Mouse (Mus musculus) kidney, embryonic 15.5 days (tissue): ENCODE measurements at regions not wholly inside any gene's neighbourhood (a gene's known extent, or its start where the extent isn't known, plus 50 kb on each side); places are given as distances from the start of the nearest gene placed in this dataset.

Source experiments
- ATAC-seq: fragments of 200-750 bp; cut with Nextera tagmentation; replicated peaks from 2 replicates; pipeline ENCODE4 v1.8.0; 2017; ENCODE audit warnings: moderate TSS enrichment; ENCODE audit not compliant: low FRiP score
- H3K27ac ChIP-seq: fragments of 300-500 bp; sonication (generic); 2 replicates; pipeline ENCODE4 v1.5.1; 2015; ENCODE audit warnings: mild to moderate bottlenecking, inconsistent platforms
- H3K27me3 ChIP-seq: fragments of 300-500 bp; sonication (generic); 2 replicates; pipeline ENCODE4 v1.6.1; 2015; ENCODE audit warnings: inconsistent platforms
- H3K36me3 ChIP-seq: fragments of 300-500 bp; sonication (generic); 2 replicates; pipeline ENCODE4 v1.6.1; 2015; ENCODE audit warnings: inconsistent platforms
- H3K4me1 ChIP-seq: fragments of 300-500 bp; sonication (generic); 2 replicates; pipeline ENCODE4 v1.6.1; 2015; ENCODE audit warnings: inconsistent platforms
- H3K4me2 ChIP-seq: fragments of 300-500 bp; sonication (generic); 2 replicates; pipeline ENCODE4 v1.6.1; 2015; ENCODE audit warnings: moderate library complexity, mild to moderate bottlenecking, inconsistent platforms
- H3K4me3 ChIP-seq: fragments of 300-500 bp; sonication (generic); replicated peaks from 2 replicates; pipeline ENCODE4 v1.5.1; 2015; ENCODE audit warnings: mild to moderate bottlenecking, inconsistent platforms
- H3K9ac ChIP-seq: fragments of 300-500 bp; sonication (generic); 2 replicates; pipeline ENCODE4 v1.6.1; 2015; ENCODE audit warnings: mild to moderate bottlenecking, inconsistent platforms
- H3K9me3 ChIP-seq: fragments of 300-500 bp; sonication (generic); replicated peaks from 2 replicates; pipeline ENCODE4 v1.6.1; 2016; ENCODE audit warnings: inconsistent platforms
- WGBS: fragments of 180-500 bp; shearing (Covaris S2); methylation state at CpG from one replicate; pipeline ENCODE4 v1.1.7; 2015; ENCODE audit warnings: mixed read lengths; 5-methylcytosine and 5-hydroxymethylcytosine counted together

GRCm38 (mm10) chr15:62416691-62417090, 1428.3 kb downstream of the Gsdmc2 start:
- Histone ChIP-seq H3K9ac (no peak overlapping the region), H3K27me3 (no peaks in the 10 kb centered on the region), H3K27ac (no peak overlapping the region), H3K9me3 (no peaks in the 10 kb centered on the region), H3K4me3 (no peak overlapping the region), H3K4me1 (no peaks in the 10 kb centered on the region), H3K36me3 (no peaks in the 10 kb centered on the region), H3K4me2 (no peak overlapping the region)
- ATAC-seq, result no peak

GRCm38 (mm10) chr15:62413694-62414093, 1431.3 kb downstream of the Gsdmc2 start:
- Histone ChIP-seq H3K27ac (no peak overlapping the region), H3K9ac (no peak overlapping the region), H3K36me3 (no peaks in the 10 kb centered on the region), H3K4me3 (no peak overlapping the region), H3K27me3 (no peaks in the 10 kb centered on the region), H3K4me2 (no peak overlapping the region), H3K4me1 (no peaks in the 10 kb centered on the region), H3K9me3 (no peaks in the 10 kb centered on the region)
- WGBS, result 88% methylated on average over 2 of the region's 2 CpGs
- no peak for ATAC-seq

GRCm38 (mm10) chr15:62402142-62402541, 1442.8 kb downstream of the Gsdmc2 start:
- Histone ChIP-seq H3K9me3 (no peaks in the 10 kb centered on the region), H3K9ac (no peak overlapping the region), H3K36me3 (no peaks in the 10 kb centered on the region), H3K27ac (no peak overlapping the region), H3K4me2 (no peak overlapping the region), H3K4me3 (no peak overlapping the region), H3K4me1 (0 out of 2 replicates have a peak, but pooled peaks cover 4% of the 10 kb centered on the region), H3K27me3 (no peaks in the 10 kb centered on the region)
- WGBS, result 74% methylated on average over 5 of the region's 5 CpGs
- no peak for ATAC-seq

GRCm38 (mm10) chr15:62400984-62401609, 1443.9 kb downstream of the Gsdmc2 start:
- 0 out of 2 replicates have a peak, but pooled peaks cover 4% of the 10 kb centered on the region for H3K4me1 ChIP-seq
- H3K4me2 ChIP-seq, result no peak overlapping the region
- H3K36me3 ChIP-seq, result no peaks in the 10 kb centered on the region
- H3K9me3 ChIP-seq, result no peaks in the 10 kb centered on the region
- H3K27ac ChIP-seq, result no peak overlapping the region
- no peak overlapping the region for H3K4me3 ChIP-seq
- whole genome bisulfite sequencing, result 68% methylated on average over 4 of the region's 4 CpGs
- no peak for ATAC-seq
- H3K27me3 ChIP-seq, result no peaks in the 10 kb centered on the region
- no peak overlapping the region for H3K9ac ChIP-seq

- Histone ChIP-seq H3K27me3 (no peaks in the 10 kb centered on the region), H3K4me2 (no peak overlapping the region), H3K9me3 (no peaks in the 10 kb centered on the region), H3K4me1 (0 out of 2 replicates have a peak, but pooled peaks cover 4% of the 10 kb centered on the region), H3K4me3 (no peak overlapping the region), H3K9ac (no peak overlapping the region), H3K27ac (no peak overlapping the region), H3K36me3 (no peaks in the 10 kb centered on the region)
- ATAC-seq, result no peak
- 85% methylated on average over 1 of the region's 1 CpGs for WGBS
Measured at GRCm38 (mm10) chr15:62399381-62399780, 1445.6 kb downstream of the Gsdmc2 start.

- Histone ChIP-seq H3K9me3 (no peaks in the 10 kb centered on the region), H3K4me2 (no peak overlapping the region), H3K4me1 (0 out of 2 replicates have a peak, but pooled peaks cover 7% of the 10 kb centered on the region), H3K27ac (peak overlapping the region; percentile 56; the same call in 1 of the 2 replicates), H3K36me3 (no peaks in the 10 kb centered on the region), H3K27me3 (no peaks in the 10 kb centered on the region), H3K4me3 (no peak overlapping the region), H3K9ac (no peak overlapping the region)
- ATAC-seq, result peak; percentile 92
- WGBS, result 28% methylated on average over 7 of the region's 7 CpGs
Measured at GRCm38 (mm10) chr15:62397009-62397408, 1448.0 kb downstream of the Gsdmc2 start.

GRCm38 (mm10) chr15:62395377-62395776, 1449.6 kb downstream of the Gsdmc2 start:
- no peak overlapping the region for H3K27ac ChIP-seq
- no peak for ATAC-seq
- H3K4me2 ChIP-seq, result no peak overlapping the region
- H3K9ac ChIP-seq, result no peak overlapping the region
- H3K27me3 ChIP-seq, result no peaks in the 10 kb centered on the region
- no peak overlapping the region for H3K4me3 ChIP-seq
- H3K9me3 ChIP-seq, result no peaks in the 10 kb centered on the region
- 0 out of 2 replicates have a peak, but pooled peaks cover 7% of the 10 kb centered on the region for H3K4me1 ChIP-seq
- H3K36me3 ChIP-seq, result no peaks in the 10 kb centered on the region
- 87% methylated on average over 2 of the region's 2 CpGs for WGBS

- H3K4me1 ChIP-seq, result 0 out of 2 replicates have a peak, but pooled peaks cover 7% of the 10 kb centered on the region
- no peak overlapping the region for H3K4me2 ChIP-seq
- H3K9ac ChIP-seq, result no peak overlapping the region
- no peaks in the 10 kb centered on the region for H3K36me3 ChIP-seq
- no peak overlapping the region for H3K4me3 ChIP-seq
- H3K27me3 ChIP-seq, result no peaks in the 10 kb centered on the region
- 77% methylated on average over 3 of the region's 3 CpGs for WGBS
- peak overlapping the region; percentile 62 for H3K27ac ChIP-seq
- no peak for ATAC-seq
- no peaks in the 10 kb centered on the region for H3K9me3 ChIP-seq
Measured at GRCm38 (mm10) chr15:62393416-62393815, 1451.6 kb downstream of the Gsdmc2 start.

- Histone ChIP-seq H3K27ac (peak overlapping the region; percentile 62), H3K4me2 (no peak overlapping the region), H3K4me1 (0 out of 2 replicates have a peak, but pooled peaks cover 7% of the 10 kb centered on the region), H3K4me3 (no peak overlapping the region), H3K36me3 (no peaks in the 10 kb centered on the region), H3K27me3 (no peaks in the 10 kb centered on the region), H3K9ac (no peak overlapping the region), H3K9me3 (no peaks in the 10 kb centered on the region)
- ATAC-seq, result no peak
- WGBS, result 50% methylated on average over 1 of the region's 1 CpGs
Measured at GRCm38 (mm10) chr15:62392839-62393238, 1452.1 kb downstream of the Gsdmc2 start.

- Histone ChIP-seq H3K9ac (no peak overlapping the region), H3K36me3 (no peaks in the 10 kb centered on the region), H3K4me3 (no peak overlapping the region), H3K4me1 (0 out of 2 replicates have a peak, but pooled peaks cover 4% of the 10 kb centered on the region), H3K27ac (peak overlapping the region; percentile 62), H3K9me3 (no peaks in the 10 kb centered on the region), H3K27me3 (no peaks in the 10 kb centered on the region), H3K4me2 (no peak overlapping the region)
- 66% methylated on average over 3 of the region's 3 CpGs for WGBS
- ATAC-seq, result 0 out of 2 replicates have a peak, but pooled peaks have one; percentile 37
Measured at GRCm38 (mm10) chr15:62392381-62392780, 1452.6 kb downstream of the Gsdmc2 start.

- Histone ChIP-seq H3K27ac (no peak overlapping the region), H3K9me3 (no peaks in the 10 kb centered on the region), H3K4me1 (0 out of 2 replicates have a peak, but pooled peaks cover 3% of the 10 kb centered on the region), H3K4me3 (no peak overlapping the region), H3K4me2 (no peak overlapping the region), H3K9ac (no peak overlapping the region), H3K36me3 (no peaks in the 10 kb centered on the region), H3K27me3 (no peaks in the 10 kb centered on the region)
- ATAC-seq, result no peak
- WGBS, result 88% methylated on average over 3 of the region's 3 CpGs
Measured at GRCm38 (mm10) chr15:62389431-62390105, 1455.4 kb downstream of the Gsdmc2 start.

- H3K27ac ChIP-seq, result no peak overlapping the region
- H3K4me2 ChIP-seq, result no peak overlapping the region
- no peak overlapping the region for H3K4me3 ChIP-seq
- no peaks in the 10 kb centered on the region for H3K36me3 ChIP-seq
- 77% methylated on average over 2 of the region's 2 CpGs for WGBS
- H3K4me1 ChIP-seq, result no peaks in the 10 kb centered on the region
- no peak for ATAC-seq
- H3K27me3 ChIP-seq, result no peaks in the 10 kb centered on the region
- no peak overlapping the region for H3K9ac ChIP-seq
- H3K9me3 ChIP-seq, result 0 out of 2 replicates have a peak, but pooled peaks cover 5% of the 10 kb centered on the region
Measured at GRCm38 (mm10) chr15:62382233-62382632, 1459.4 kb upstream of the A1bg start.
